Mouse (Mus musculus) gastrocnemius, postnatal 25 days (tissue): ENCODE results near the gene Emc4. TPM values are rescaled to one million over a fixed set of nuclear protein-coding genes. Genes with fewer than 3 reads are reported as not detected.

Source experiments
- DNase-seq: peaks from one replicate; pipeline ENCODE4 v3.0.0; 2022
- long read RNA-seq, 2 experiments: library from polyadenylated mRNA; stranded (forward); transcript quantifications; one replicate each; pipeline ENCODE4 v2.0.0; 2021
- total RNA-seq, 2 experiments: library from RNA; stranded (reverse); gene quantifications; 1 replicate in 1 of 2; 2 replicates in 1 of 2; pipeline ENCODE4 v1.2.3; 2021

The Emc4 gene
- total RNA-seq = 10 to 100 TPM; 58.3 to 68.9 TPM
- long read RNA-seq, experiment 1, transcript Emc4-201 (5 exons, 983 nt) = major isoform, 108 of 119 reads
- long read RNA-seq, experiment 1, partial matches to known transcripts = 9 of 119 reads
- long read RNA-seq, experiment 1, other reads (novel, unspliced or antisense) = 2 of 119 reads
- long read RNA-seq, experiment 2, transcript Emc4-201 (5 exons, 983 nt) = major isoform, 89 of 105 reads
- long read RNA-seq, experiment 2, partial matches to known transcripts = 12 of 105 reads
- long read RNA-seq, experiment 2, other reads (novel, unspliced or antisense) = 4 of 105 reads

DNA sequence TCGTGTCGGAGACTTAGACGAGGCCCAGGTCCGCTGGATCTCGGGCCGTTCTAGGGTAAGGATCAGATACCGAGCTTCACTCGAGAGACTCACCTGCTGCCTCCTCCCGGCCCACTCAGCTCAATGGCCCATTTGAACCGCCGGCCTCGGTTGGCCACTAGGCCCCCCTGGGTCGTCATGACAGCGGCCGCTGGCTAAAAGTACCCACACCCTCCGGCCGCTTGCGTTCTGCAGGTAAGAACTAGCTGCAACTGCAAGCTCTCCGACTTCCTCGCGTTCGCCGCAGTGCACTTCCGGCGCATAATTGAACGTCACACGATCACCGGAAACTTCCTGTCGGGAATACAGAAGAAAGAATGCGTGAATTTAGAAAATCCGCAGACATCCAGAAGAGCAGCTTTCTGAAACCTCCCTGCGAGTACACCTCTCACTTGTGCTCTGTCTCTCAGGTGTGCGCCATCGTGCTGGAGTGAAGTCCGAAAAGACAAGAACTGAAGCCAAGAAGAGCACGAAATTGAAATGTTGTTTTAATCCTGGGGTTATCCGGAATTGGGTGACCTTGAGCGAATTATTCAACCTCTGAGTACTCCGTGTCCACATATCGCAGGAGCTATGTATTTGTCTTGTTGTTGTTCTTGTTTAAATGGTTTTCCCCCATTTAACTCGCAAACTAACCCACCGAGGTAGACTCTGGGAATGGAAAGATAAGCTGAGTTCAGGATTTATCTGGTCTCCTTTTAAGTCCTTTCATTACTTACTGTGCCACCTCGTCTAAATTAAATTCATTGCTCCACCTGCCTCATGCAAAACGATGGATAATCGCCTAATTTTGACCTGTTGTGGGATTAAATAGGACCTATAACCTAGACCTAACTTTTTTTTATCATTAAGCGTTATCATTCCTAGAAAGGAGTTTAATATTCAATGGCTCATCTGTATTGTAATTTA, at the start of gene Emc4:
Emc4 (minus strand) TSS at position 302 of the 948 bp plus-strand sequence.
- peak; percentile 77 for DNase-seq

DNA sequence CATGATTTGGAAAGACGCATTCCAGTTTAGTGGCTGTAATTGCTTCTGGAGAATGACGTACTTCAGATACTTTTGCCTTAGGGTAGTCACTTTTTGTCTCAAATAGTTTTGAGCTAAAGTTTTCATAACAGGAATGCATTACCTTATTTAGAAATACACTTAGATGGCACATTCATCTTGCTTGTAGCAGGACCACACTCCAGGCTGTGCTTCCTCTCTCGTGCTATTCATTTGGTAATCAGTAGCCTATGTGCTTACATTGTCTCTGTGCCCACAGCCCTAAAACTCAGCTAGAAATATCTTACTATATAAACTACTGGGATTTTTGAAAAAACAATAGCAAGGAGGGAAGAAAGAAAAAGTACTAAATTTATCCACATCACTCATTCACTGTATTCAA, 39.2 kb upstream of the Emc4 start:
- DNase-seq = no peak

DNA sequence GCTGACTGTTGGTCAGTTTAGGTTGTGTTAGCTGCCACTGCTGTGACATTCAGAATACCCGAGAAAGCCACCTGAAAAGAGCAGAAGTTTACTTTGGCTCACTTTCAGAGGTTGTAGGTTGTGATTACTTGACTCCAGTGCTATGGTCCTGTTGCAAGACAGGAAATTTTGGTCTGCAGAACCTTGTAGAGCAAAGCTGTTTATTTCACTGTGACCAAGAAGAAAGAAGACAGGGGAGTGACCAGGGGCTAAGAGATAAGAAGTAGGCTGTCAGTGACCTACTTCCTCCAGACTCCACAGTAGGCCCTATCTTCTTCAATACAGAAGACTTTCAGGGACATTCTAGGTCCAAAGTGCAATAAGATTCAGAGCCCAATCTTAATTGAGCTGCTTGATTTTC, 28.8 kb upstream of the Emc4 start:
- no peak for DNase-seq

DNA sequence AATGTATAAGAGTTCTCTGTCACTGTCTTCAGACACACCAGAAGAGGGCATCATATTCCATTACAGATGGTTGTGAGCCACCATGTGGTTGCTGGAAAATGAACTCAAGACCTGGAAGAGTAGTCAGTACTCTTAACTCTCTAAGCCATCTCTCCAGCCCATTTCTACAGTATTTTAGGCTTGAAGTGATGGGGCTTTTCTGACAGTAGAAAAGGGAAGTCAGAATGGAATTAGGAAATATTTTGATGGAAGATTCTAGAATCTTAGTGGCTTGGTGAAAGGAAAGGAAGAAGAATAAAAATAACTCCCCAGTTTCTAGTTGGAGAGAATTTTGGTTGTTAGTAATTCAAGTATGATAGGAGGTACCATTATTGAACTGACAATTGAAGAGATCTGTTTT, 26.1 kb upstream of the Emc4 start:
- DNase-seq = no peak

DNA sequence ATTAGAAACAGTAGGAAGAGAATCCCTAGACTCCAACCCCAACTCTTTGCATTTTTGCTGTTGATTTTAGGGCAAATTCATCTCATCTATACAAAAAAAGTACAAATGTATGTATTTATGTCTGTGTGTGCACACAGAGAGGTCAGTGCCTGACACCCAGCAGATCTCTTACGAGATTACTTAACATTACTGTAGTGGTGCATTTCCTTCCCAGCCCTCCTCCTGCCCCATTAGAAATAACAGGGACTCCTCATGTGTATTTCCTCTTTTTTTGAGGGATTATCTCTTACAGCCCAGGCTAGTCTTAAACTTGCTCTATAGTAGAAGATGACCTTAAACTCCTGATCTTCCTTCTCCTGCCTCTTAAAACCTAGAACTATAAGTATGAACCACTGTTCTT, 24.9 kb upstream of the Emc4 start:
- no peak for DNase-seq

DNA sequence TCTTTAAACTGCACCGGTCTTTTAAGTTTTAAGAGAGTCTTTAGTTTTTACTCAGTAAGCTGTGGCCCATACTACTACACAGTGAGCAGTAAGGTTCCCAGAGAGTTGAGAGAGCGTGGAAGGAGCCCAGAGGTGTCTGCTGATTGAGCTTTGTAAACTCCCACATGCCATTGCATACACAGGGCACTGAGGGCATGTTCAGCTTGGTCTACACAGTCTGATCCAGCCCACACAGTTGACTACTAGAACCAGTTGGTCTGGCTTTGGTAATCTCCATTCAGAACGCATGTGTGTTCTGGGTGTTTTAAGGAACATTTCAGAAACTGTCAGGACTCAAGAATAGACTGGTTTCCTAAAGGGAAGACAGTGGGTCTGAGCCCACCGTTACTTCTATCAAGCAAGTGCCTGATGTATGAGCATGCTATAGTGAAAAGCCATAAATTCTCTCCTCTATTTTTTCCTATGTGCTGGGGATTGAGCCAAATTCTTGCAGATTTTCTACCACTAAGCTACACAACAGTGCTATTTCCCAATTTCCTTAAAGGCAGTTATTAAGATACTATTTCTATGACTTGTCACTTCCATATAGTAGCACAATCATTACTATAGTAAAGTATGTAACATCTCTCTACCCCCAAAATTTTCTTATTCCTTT, 23.6 kb upstream of the Emc4 start:
- no peak for DNase-seq

DNA sequence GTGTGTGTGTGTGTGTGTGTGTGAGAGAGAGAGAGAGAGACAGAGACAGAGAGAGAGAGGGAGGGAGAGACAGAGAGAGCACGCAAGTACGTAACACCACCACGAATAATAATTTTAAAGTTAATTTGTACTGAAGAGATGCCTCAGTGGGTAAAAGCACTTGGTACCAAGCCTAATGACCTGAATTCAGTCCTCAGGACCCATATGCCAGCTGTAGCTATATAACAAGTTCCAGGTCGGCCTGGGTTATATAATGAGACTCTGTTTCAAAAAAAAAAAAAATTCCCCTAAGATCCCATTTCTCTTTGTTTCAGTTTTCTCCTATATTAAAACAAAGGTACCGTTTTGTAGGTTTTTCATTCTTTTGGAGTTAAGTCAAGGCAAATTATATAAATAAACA, 23.0 kb upstream of the Emc4 start:
- no peak for DNase-seq

DNA sequence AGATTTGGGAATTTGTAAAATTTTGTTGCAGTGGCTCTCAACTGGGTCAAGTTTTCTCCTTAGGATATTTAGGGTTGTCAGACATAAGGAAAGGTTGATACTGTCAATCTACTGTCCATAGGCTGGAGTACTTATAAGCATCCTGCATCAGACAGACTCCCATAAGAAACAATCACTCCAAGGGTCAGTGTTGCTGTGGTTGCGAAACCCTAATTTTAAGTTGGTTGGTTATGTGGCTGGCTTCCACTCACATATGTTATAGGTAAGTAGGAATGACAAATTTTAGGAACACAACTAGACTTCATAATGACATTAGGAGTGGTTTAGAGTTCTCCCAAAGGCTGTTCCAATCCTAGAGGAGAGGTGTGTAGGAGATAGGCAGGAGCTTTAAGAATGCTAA, 13.4 kb upstream of the Emc4 start:
- no peak for DNase-seq

DNA sequence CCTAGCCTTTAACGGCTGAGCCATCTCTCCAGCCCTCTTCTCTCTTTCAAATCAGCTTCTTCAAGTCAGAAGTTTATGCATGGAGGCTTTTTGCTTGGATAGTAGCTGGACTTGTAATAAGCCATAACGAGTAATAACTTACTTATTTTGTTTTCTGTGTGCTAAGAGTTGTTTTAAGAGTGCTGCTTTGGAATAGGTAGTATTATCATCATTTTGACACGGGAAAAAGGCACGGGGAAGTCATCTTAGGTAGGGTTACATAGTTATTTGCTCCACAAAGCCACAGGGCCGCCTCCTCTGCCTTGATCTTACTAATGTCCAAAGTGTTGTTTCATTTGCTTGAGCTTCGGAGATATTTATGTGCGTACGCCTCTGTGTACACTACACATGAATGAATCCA, 12.3 kb upstream of the Emc4 start:
- DNase-seq = no peak

DNA sequence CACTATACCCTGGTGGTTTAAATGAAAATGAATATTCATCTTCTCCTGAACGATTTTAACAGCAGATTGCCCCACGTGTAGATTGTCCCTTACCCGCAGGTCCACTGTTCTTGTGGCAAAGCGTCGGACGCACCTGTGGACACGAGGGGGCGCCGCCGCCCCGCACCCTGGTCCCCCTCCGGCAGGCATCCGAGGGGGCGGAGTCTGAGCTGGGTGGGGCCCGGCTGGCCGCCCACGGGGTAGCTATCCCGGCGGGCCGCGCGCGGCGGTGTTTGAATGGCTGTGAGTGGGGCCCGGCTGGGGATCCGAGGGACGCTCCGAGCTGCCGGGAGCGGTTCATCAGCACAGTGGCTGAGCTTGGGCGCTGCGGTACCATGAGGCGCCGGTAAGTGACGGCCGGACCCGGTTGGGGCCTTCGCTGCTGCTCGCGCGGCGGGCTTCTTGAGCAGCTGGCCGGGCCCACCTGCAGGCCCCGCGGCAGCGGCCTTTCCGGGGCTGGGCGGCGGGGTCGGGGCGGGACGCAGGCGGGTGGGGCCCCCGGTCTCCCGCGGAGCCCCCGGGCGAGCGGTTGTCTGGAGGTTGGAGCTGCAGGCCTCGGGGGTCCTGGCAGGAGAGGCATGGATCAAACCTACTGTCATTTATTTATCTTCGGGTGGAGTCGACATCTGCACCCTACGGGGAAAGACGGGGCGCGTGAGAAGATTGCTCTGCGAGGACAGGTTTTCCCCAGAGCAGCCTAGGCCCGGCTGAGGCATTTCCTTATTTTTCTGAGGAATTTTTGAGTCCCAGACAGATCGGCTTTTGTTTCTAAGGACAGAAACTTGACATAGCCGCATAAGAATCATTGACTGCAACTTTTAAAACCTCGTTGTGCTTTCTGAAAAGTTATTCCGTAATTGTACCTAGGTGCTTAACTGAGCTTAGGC, 11.4 kb upstream of the Emc4 start, which contains the start of gene Katnbl1:
Katnbl1 (plus strand) TSS at position 239 of the 926 bp plus-strand sequence.
- DNase-seq = peak; percentile 92

DNA sequence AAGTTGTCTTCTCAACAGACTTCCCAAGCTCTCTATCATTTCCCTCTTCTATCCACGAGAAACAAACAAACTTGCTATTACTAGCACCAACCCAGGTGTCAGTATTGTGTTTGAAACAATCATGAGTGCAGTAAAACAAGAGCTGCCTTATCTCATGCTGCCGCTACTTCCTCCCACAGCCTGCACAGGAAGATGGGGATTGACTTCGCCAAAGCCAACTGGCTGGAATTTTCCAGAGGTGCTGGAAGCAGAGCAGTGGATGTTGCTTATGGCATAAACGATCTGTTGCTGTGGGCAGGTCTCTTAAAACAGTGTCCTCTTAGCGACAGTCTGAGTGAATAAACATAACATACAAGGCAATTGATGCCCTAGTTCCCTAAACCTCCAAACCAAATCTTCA, 6.8 kb upstream of the Emc4 start:
- DNase-seq = peak; percentile 14

DNA sequence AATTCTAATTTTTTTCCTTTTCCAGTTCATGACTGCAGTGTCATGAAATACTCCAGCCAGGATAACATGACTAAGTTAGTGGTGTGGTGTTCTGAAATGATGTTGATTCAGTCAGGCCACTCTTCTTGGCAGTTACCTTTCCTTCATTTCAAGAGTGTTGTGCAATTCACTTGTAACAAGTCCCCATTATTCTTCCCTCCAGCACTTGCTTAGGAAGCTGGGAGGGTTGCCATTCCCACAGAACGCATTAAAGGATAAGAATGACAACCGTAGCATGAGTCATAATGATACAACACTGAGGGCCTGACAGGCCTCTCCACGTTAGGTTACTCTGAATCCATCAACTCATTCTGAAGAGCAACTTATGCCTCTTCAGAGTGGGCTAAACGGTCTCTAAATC, 5.3 kb upstream of the Emc4 start:
- DNase-seq = peak; percentile 22

DNA sequence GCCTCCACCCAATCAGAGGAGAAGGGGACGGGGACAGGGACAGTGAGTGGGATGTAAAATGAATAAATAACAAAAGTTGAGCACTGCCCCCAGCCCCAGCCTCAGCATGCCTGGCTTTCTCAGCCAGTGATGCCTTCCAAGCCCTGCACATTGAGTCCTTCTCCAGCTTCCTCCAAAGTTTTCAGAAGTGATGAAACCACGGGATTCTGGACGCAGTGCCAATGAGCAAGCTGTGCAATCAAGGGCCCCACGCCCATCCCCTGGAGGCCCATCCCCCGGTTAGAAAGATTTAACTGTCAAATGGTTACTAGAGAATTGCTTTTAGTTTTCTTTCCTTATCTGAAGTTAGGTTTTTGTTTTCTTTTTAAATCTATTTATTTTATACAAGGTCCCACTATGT, 2.1 kb upstream of the Emc4 start:
- peak; percentile 65 for DNase-seq

DNA sequence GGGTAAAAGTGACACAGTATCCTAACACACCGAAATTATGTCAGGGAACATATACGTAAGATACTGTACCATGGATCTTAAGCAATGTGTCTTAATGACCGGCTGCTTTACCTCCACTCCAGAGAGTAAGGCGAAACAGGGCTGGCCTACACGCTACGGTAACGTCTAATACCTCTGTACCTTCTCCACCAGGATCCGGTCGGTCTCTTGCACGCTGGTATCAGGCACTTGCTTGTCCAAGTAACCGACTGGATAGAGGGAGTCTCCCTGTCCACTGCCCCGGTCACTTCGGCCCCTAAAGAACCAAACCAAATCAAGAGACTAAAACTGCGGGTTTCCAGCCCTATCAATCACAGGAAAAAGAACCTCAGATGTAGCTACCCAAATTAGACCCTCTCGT, 605 bp downstream of the Emc4 start:
- DNase-seq = no peak

DNA sequence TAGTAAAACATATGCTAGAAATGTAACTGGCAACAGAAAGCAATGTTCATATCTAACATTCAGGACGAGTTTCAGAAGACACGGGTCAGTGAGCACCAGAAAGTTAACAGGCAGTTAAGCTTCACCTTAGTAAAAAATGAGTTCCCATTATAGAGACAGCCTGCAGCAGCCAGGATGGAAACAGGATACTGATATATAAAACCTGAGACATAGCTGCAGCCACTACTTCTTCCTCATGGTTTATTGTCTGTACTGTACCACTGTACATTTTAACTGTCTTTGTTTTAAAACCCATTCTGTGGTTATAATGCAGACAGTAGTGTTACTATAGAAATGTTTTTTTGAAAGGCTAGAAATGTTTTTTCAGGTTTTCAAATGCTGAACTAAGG, 7.1 kb downstream of the Emc4 start:
- no peak for DNase-seq

DNA sequence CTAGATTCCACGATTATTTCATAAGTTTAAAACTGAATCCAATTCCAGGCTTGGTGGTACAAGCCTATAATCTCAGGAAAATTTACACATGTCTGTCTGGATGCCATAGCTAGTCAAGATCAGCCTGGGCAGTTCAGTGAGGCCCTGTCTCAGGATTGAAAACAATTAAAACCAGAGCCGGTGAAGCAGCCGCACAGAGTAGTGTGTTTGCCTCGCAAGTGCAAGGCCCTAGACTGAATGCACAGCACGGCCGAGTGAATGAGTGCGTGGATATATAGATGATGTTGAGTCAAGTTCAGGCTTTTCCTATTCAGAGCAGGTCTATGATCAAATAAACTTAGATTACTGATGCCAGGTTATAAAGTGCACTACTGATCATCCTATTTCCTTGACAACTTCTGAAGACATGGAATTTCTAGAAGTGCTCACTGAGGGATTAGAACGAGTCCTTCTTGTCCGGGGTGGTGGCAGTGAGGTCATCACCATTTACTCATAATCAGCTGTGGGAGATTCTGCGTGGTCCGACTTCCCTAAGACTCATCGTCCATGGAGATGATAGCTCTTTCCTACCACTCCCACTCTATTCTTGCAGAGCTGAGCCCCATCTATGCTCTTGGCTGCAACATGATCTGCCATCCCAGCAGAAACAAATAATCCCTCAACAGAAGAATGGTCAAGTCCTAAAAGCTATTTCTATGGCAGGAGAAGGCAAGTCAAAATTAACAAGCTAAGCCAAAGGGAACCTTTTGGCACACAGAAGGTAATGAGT, 7.6 kb downstream of the Emc4 start:
- DNase-seq = no peak

DNA sequence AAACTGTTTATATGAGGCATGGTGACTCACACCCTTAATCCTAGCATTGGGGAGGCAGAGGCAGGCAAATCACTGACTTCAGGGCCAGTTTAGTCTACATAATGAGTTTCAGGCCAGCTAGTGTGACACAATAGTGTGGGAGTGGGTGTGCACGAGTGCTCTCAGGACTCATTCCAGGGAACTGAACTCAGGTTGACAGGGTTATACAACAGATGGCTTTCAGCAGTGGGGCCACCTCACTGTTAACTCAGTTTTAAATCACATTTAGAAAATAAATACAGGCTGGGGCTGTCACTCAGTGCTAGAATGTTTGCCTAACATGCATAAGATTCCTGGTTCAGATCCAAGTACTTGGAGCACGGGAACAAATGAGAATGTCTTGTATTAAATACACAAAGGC, 8.2 kb downstream of the Emc4 start:
- no peak for DNase-seq

DNA sequence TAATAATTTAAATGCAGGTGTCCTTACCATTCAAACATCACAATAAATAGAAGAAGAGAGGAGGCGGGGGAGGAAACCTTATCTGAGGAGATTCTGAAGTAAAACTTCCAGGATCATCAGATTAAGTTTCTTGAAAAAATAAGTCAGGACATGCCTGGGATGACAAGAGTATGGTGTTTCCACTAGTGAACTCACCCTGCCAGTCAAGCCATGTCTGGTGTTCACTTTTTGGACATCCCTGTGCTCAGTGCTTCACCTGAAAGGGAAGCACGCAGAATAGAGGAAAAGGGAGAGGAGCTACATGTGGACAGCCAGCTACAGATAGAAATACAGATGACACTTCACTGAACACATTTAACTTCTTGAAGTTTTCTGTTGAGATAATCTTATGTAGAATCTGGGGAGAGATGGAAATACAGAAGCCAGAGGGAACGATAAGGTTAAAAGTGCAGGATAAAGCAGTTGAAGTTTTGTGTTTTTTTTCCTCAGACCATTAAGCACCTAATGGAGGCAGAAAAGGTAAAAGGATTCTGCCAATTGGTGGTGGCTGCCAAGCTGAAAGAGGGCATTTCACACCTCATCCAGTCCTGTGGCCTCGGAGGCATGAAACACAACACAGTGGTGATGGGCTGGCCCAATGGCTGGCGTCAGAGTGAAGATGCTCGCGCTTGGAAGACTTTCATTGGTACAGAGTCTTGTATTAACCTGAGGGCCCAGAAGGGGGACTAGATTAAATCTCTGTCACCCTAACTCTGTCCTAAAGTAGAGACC, 14.0 kb downstream of the Emc4 start:
- DNase-seq = no peak

DNA sequence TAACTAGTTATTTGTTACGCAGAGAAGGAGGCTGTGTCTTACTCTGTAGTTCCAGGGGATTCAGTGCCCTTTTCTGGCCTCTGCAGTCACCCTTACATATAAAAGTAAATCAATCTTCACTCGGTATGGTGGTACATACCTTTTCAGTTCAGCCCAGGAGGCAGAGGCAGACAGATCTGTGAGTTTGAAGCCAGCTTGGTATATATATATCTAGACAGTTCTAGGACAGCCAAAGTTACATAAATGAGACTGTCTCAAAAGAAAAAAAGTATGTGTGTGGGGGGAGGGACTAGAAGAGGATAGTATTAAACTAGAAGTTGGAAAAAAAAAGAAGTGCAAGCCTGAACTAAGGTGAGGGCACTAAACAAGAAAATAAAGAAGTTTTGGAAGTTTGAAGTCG, 19.6 kb downstream of the Emc4 start:
- no peak for DNase-seq

DNA sequence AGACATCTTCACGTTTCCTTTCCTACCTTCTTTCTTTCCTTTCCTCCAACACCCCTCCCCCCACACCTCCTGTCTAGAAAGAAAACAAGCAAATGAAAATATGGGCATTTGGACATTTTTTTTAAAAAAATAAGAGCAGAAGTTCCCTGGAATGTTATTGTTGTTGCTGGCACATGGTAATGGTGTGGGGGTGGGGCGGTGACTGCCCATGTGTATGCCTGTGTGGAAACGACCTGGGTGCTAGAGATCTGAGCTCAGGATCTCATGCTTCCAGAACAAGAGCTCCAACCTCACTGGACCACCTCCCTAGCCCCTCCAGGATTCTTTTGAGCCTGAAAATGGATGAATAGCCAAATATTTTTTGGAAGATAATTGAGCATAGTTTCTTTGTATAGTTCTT, 26.7 kb downstream of the Emc4 start:
- no peak for DNase-seq
